Mouse (Mus musculus) MEL (cell line): ENCODE measurements at regions not wholly inside any gene's neighbourhood (a gene's known extent, or its start where the extent isn't known, plus 50 kb on each side); places are given as distances from the start of the nearest gene placed in this dataset.

ENCODE experiments used
- CTCF ChIP-seq, 3 experiments: IDR thresholded peaks in 2 of 3; conservative IDR thresholded peaks in 1 of 3; 2 replicates each; pipeline ENCODE4 v1.5.1; 2011 to 2012; ENCODE audit warnings: low read length in 3 of 3, low read depth in 2 of 3, mild to moderate bottlenecking in 2 of 3, improper control_type of control experiment in 1 of 3, inconsistent platforms in 1 of 3, mixed read lengths in 1 of 3, moderate library complexity in 1 of 3; ENCODE audit not compliant: control insufficient read depth in 1 of 3, insufficient read depth in 1 of 3, poor library complexity in 1 of 3, severe bottlenecking in 1 of 3
- EP300 ChIP-seq, 2 experiments: IDR thresholded peaks; 2 replicates each; pipeline ENCODE4 v1.6.1; 2011; ENCODE audit warnings: improper control_type of control experiment in 2 of 2, low read length in 2 of 2, low read depth in 1 of 2, mild to moderate bottlenecking in 1 of 2
- ETS1 ChIP-seq: IDR thresholded peaks from 2 replicates; pipeline ENCODE4 v1.6.1; 2012; ENCODE audit warnings: low read depth, mild to moderate bottlenecking, inconsistent platforms, low read length, improper control_type of control experiment, moderate library complexity
- MAFK ChIP-seq: IDR thresholded peaks from 2 replicates; pipeline ENCODE4 v1.6.1; 2011; ENCODE audit warnings: low read depth, mild to moderate bottlenecking, low read length, improper control_type of control experiment, borderline replicate concordance
- MAZ ChIP-seq: IDR thresholded peaks from 2 replicates; pipeline ENCODE4 v1.6.1; 2012; ENCODE audit warnings: low read depth, mild to moderate bottlenecking, inconsistent platforms, low read length, improper control_type of control experiment
- MEF2A ChIP-seq: IDR thresholded peaks from 2 replicates; pipeline ENCODE4 v1.6.1; 2014; ENCODE audit warnings: low read depth, mild to moderate bottlenecking, inconsistent platforms, low read length, improper control_type of control experiment; ENCODE audit not compliant: poor library complexity, insufficient replicate concordance, severe bottlenecking; ENCODE audit errors: extremely low read depth
- POLR2A ChIP-seq, 2 experiments: IDR thresholded peaks; 2 replicates each; pipeline ENCODE4 v1.6.1; 2011 to 2012; ENCODE audit warnings: low read length in 2 of 2, mild to moderate bottlenecking in 2 of 2, control low read depth in 1 of 2, improper control_type of control experiment in 1 of 2, low read depth in 1 of 2, moderate library complexity in 1 of 2; ENCODE audit not compliant: control insufficient read depth in 1 of 2, insufficient read depth in 1 of 2, poor library complexity in 1 of 2
- POLR2AphosphoS5 ChIP-seq: IDR thresholded peaks from 2 replicates; pipeline ENCODE4 v1.6.1; 2012; ENCODE audit warnings: low read depth, borderline replicate concordance, mild to moderate bottlenecking, inconsistent platforms, low read length, moderate library complexity, mixed read lengths
- TBP ChIP-seq: IDR thresholded peaks from 2 replicates; pipeline ENCODE4 v1.8.0; 2011; ENCODE audit warnings: low read depth, low read length, improper control_type of control experiment

- no peak for TF ChIP-seq POLR2A (IDR thresholded peaks at IDR 0.05; ENCODE audit: control insufficient read depth in 1 of 2, insufficient read depth in 1 of 2, low read depth in 1 of 2, low read length in 2 of 2, poor library complexity in 1 of 2)
- TF ChIP-seq POLR2AphosphoS5: no peak
- TF ChIP-seq CTCF (IDR thresholded peaks at IDR 0.05 in 2 of 3, conservative IDR thresholded peaks at IDR 0.05 in 1 of 3; ENCODE audit: control insufficient read depth in 1 of 3, insufficient read depth in 1 of 3, low read depth in 2 of 3, low read length in 3 of 3, poor library complexity in 1 of 3, severe bottlenecking in 1 of 3): no peak
- TF ChIP-seq MAFK: no peak
- TF ChIP-seq ETS1: no peak
- TF ChIP-seq MEF2A: no peak
- TF ChIP-seq MAZ: no peak
- no peak for TF ChIP-seq TBP
- no peak for TF ChIP-seq EP300 (IDR thresholded peaks at IDR 0.05; ENCODE audit: low read depth in 1 of 2, low read length in 2 of 2)
These were observed 175.3 kb downstream of the Ccdc71l start for GRCm38 (mm10) chr12:32553793-32554192.
